Mouse (Mus musculus): ENCODE measurements around the gene Arid4b. TPM values are rescaled to one million over a fixed set of nuclear protein-coding genes. Genes with fewer than 3 reads are reported as not detected.

The Arid4b gene
- polyA plus RNA-seq, 1 experiment = 25.3 TPM

DNA sequence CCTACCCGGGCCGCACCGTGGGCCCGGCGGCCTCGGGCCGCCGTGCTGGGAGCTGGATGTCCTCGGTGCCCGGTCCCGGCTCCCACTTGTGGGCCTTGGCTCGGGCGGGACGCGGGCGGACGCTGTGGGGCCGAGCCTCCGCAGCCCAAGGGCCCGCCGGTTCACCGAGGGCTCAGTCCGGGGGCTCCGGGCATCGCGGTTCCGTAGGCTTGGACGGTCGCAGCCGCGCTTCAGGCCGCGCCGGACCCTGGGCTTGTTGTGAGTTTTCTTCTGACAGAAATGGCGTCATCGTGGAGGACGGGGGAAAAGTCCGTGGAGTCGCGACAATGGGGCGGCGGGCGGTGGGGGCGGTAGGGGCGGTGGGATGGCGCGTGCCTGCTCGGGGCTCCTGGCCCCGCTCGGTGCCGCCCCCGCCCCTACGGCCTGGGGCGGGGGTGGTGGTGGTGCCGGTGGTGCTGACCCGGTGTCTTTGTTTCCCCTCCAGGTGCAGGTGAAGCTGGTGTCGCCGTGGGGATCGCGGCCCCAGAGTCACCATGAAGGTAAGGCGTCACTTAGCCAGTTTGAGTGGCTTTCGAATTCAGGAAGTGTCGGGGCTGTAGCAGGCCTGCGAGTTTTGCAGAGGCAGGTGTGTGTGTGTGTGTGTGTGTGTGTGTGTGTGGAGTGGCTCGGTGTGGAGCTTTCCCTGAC, 1.5 kb downstream of the Arid4b start:
- under 1% methylated on average over 65 of the region's 65 CpGs for WGBS
- TF ChIP-seq CTCF (IDR thresholded peaks at IDR 0.05; ENCODE audit: borderline replicate concordance, insufficient read depth, low read depth, low read length) (no peak), POLR2A (IDR thresholded peaks at IDR 0.05; ENCODE audit: borderline replicate concordance, insufficient read depth, low read length) (no peak)
- Histone ChIP-seq H3K27me3 (ENCODE audit: control insufficient read depth, insufficient read depth, low read length) (no peaks in the 10 kb centered on the region), H3K4me3 (replicated peaks; ENCODE audit: insufficient read depth, low read depth, low read length) (peak overlapping the region; percentile 73), H3K27ac (ENCODE audit: insufficient read depth, low read length) (peak overlapping the region; percentile 87), H3K4me1 (ENCODE audit: control insufficient read depth, insufficient read depth, low read length) (peaks cover 4% of the 10 kb centered on the region; the same call in 1 of the 2 replicates)
- peak; percentile 43 to 56 for DNase-seq

DNA sequence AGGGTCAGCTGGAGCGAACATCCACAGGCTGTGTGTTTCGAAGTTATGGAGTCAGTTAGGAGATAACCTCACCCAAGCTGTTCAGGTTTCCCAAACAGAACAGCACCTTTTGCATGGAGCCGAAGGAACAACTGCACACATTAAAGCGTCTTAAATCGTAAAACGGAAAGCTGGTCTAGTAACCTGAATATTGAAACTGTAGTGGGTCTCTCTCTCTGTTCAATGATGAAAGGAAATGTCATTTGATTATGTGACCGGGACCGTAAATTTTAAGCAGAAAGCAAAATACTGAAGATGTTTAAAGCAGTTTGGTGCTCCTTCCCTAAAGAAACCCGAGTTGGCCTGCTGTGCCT, 2.0 kb downstream of the Arid4b start:
- 5% methylated on average over 9 of the region's 9 CpGs for WGBS
- H3K27ac ChIP-seq (ENCODE audit: insufficient read depth, low read length) = no peak overlapping the region
- no peak for TF ChIP-seq CTCF (IDR thresholded peaks at IDR 0.05; ENCODE audit: borderline replicate concordance, insufficient read depth, low read depth, low read length)
- no peak for TF ChIP-seq POLR2A (IDR thresholded peaks at IDR 0.05; ENCODE audit: borderline replicate concordance, insufficient read depth, low read length)
- H3K4me3 ChIP-seq (replicated peaks; ENCODE audit: insufficient read depth, low read depth, low read length) = peak overlapping the region; percentile 73
- no peaks in the 10 kb centered on the region for H3K27me3 ChIP-seq (ENCODE audit: control insufficient read depth, insufficient read depth, low read length)
- H3K4me1 ChIP-seq (ENCODE audit: control insufficient read depth, insufficient read depth, low read length) = peaks cover 4% of the 10 kb centered on the region; the same call in 1 of the 2 replicates
- DNase-seq = no peak

DNA sequence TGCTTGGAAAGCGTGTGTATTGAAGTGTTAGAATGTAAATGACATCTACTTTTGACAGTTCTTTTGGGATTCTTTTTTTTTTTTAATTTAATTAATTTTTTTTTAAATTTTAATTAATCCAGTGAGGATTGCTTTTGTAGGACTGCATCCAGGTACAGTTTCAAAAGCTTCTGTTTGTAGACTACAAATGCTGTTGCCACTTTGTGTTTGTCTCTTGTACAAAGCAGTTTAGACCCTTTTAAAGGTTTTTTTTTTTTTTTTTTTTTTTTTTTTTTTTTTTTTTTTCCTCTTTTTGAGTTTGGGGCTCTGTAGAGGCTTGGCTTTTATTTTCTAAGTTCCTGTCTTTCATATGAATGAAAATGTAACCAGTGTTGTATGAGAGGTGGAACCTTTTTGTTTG, 2.7 kb downstream of the Arid4b start:
- TF ChIP-seq POLR2A (IDR thresholded peaks at IDR 0.05; ENCODE audit: borderline replicate concordance, insufficient read depth, low read length) (no peak), CTCF (IDR thresholded peaks at IDR 0.05; ENCODE audit: borderline replicate concordance, insufficient read depth, low read depth, low read length) (no peak)
- no peak overlapping the region for H3K27ac ChIP-seq (ENCODE audit: insufficient read depth, low read length)
- no peak overlapping the region for H3K4me3 ChIP-seq (replicated peaks; ENCODE audit: insufficient read depth, low read depth, low read length)
- WGBS = 68% methylated on average over 1 of the region's 1 CpGs
- DNase-seq = no peak
- peaks cover 4% of the 10 kb centered on the region; the same call in 1 of the 2 replicates for H3K4me1 ChIP-seq (ENCODE audit: control insufficient read depth, insufficient read depth, low read length)
- no peaks in the 10 kb centered on the region for H3K27me3 ChIP-seq (ENCODE audit: control insufficient read depth, insufficient read depth, low read length)

DNA sequence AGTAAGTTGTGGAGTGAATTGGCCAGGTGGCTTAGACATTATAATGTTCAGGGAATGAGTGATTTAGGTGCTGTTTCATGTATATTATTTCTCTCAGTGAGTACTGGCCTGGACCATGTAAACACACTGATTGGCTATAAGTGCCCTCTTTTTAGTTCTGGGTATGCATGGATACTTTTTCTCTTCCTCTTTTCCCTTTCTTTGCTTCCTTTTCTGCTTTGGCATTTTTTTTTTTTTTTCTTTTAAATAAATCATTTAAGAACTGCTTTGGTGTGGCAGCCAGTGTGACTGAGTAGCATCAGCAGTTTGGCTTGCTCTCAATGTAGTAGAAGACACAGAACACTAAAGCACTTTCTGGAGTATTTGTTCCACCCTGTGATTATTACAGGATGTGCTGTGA, 5.0 kb downstream of the Arid4b start:
- no peaks in the 10 kb centered on the region for H3K27me3 ChIP-seq (ENCODE audit: control insufficient read depth, insufficient read depth, low read length)
- H3K27ac ChIP-seq (ENCODE audit: insufficient read depth, low read length) = no peak overlapping the region
- DNase-seq = no peak
- TF ChIP-seq CTCF (IDR thresholded peaks at IDR 0.05; ENCODE audit: borderline replicate concordance, insufficient read depth, low read depth, low read length) (no peak), POLR2A (IDR thresholded peaks at IDR 0.05; ENCODE audit: borderline replicate concordance, insufficient read depth, low read length) (no peak)
- no peaks in the 10 kb centered on the region for H3K4me1 ChIP-seq (ENCODE audit: control insufficient read depth, insufficient read depth, low read length)
- no peak overlapping the region for H3K4me3 ChIP-seq (replicated peaks; ENCODE audit: insufficient read depth, low read depth, low read length)

DNA sequence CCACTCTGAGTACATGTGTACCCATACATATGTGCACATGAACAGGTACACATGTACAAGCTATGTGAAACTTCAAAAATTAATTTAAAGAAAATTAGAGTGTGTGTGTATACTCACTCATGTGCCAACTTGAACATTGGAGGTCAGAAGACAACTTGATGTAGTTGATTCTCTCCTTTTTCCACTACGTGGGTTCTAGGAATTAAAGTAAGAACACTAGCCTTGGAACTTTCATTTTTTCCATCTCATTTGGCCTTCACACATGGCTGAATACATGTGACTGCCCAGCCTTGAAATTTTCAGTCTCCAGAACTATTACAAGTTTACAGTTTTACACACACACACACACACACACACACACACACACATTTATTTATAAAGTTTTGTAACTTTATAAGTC, 6.3 kb downstream of the Arid4b start:
- no peak overlapping the region for H3K27ac ChIP-seq (ENCODE audit: insufficient read depth, low read length)
- DNase-seq = no peak
- WGBS = 72% methylated on average over 1 of the region's 1 CpGs

GRCm38 (mm10) chr13:14074371-14074770, 11.3 kb downstream of the Arid4b start:
- no peak for DNase-seq
- 92% methylated on average over 1 of the region's 1 CpGs for WGBS
- no peak overlapping the region for H3K27ac ChIP-seq (ENCODE audit: insufficient read depth, low read length)
- no peaks in the 10 kb centered on the region for H3K4me1 ChIP-seq (ENCODE audit: control insufficient read depth, insufficient read depth, low read length)
- H3K27me3 ChIP-seq (ENCODE audit: control insufficient read depth, insufficient read depth, low read length) = no peaks in the 10 kb centered on the region
- no peak overlapping the region for H3K4me3 ChIP-seq (replicated peaks; ENCODE audit: insufficient read depth, low read depth, low read length)
- TF ChIP-seq CTCF (IDR thresholded peaks at IDR 0.05; ENCODE audit: borderline replicate concordance, insufficient read depth, low read depth, low read length) = no peak
- no peak for TF ChIP-seq POLR2A (IDR thresholded peaks at IDR 0.05; ENCODE audit: borderline replicate concordance, insufficient read depth, low read length)

More for the DNA sequence above, 6.3 kb downstream of the Arid4b start:
- TF ChIP-seq POLR2A (IDR thresholded peaks at IDR 0.05; ENCODE audit: borderline replicate concordance, insufficient read depth, low read length) (no peak), CTCF (IDR thresholded peaks at IDR 0.05; ENCODE audit: borderline replicate concordance, insufficient read depth, low read depth, low read length) (no peak)
- H3K4me1 ChIP-seq (ENCODE audit: control insufficient read depth, insufficient read depth, low read length) = no peaks in the 10 kb centered on the region
- H3K27me3 ChIP-seq (ENCODE audit: control insufficient read depth, insufficient read depth, low read length) = no peaks in the 10 kb centered on the region
- H3K4me3 ChIP-seq (replicated peaks; ENCODE audit: insufficient read depth, low read depth, low read length) = no peak overlapping the region

- Histone ChIP-seq H3K4me1 (ENCODE audit: control insufficient read depth, insufficient read depth, low read length) (no peaks in the 10 kb centered on the region), H3K27me3 (ENCODE audit: control insufficient read depth, insufficient read depth, low read length) (no peaks in the 10 kb centered on the region), H3K4me3 (replicated peaks; ENCODE audit: insufficient read depth, low read depth, low read length) (no peak overlapping the region), H3K27ac (ENCODE audit: insufficient read depth, low read length) (no peak overlapping the region)
- no peak for DNase-seq
- WGBS = 83% methylated on average over 1 of the region's 1 CpGs
- no peak for TF ChIP-seq POLR2A (IDR thresholded peaks at IDR 0.05; ENCODE audit: borderline replicate concordance, insufficient read depth, low read length)
Observed at GRCm38 (mm10) chr13:14075326-14075725, 12.3 kb downstream of the Arid4b start.

DNA sequence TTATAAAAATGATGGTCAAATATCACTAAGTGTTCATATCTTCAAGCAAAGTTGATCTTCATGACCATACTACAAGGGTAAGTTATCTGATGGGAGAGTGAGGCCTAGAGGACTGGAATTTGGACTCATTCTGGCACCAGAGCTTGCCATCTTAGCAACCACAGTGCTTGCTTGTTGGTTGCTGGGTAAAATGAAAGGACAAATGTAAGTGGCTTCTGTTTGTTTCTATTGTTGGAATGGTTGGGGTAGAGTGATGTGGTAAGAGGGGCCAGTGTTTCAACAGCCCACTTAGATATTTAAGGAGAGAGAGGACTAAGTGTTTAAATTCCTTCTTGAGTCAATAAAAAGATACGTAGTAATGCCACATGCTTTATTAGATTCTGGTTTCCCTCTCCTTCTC, 25.6 kb downstream of the Arid4b start:
- Histone ChIP-seq H3K27ac (ENCODE audit: insufficient read depth, low read length) (no peak overlapping the region), H3K27me3 (ENCODE audit: control insufficient read depth, insufficient read depth, low read length) (no peaks in the 10 kb centered on the region), H3K4me3 (replicated peaks; ENCODE audit: insufficient read depth, low read depth, low read length) (no peak overlapping the region), H3K4me1 (ENCODE audit: control insufficient read depth, insufficient read depth, low read length) (no peaks in the 10 kb centered on the region; the same call in 1 of the 2 replicates)
- TF ChIP-seq POLR2A (IDR thresholded peaks at IDR 0.05; ENCODE audit: borderline replicate concordance, insufficient read depth, low read length) (no peak), CTCF (IDR thresholded peaks at IDR 0.05; ENCODE audit: borderline replicate concordance, insufficient read depth, low read depth, low read length) (no peak)
- WGBS = 85% methylated on average over 1 of the region's 1 CpGs
- DNase-seq = no peak

All from cerebellum, adult 2 months (tissue).